Mouse (Mus musculus) liver, adult 2 months (tissue): ENCODE measurements at regions not wholly inside any gene's neighbourhood (a gene's known extent, or its start where the extent isn't known, plus 50 kb on each side); places are given as distances from the start of the nearest gene placed in this dataset.

Experiments used
- CTCF ChIP-seq: fragments of 200-500 bp; IDR thresholded peaks from 2 replicates; pipeline ENCODE4 v1.5.1; 2011; ENCODE audit warnings: low read depth, low read length, control low read depth
- POLR2A ChIP-seq: fragments of 200-500 bp; IDR thresholded peaks from 2 replicates; pipeline ENCODE4 v1.6.1; 2011; ENCODE audit warnings: low read length, control low read depth; ENCODE audit not compliant: insufficient read depth; ENCODE audit errors: extremely low read depth

DNA sequence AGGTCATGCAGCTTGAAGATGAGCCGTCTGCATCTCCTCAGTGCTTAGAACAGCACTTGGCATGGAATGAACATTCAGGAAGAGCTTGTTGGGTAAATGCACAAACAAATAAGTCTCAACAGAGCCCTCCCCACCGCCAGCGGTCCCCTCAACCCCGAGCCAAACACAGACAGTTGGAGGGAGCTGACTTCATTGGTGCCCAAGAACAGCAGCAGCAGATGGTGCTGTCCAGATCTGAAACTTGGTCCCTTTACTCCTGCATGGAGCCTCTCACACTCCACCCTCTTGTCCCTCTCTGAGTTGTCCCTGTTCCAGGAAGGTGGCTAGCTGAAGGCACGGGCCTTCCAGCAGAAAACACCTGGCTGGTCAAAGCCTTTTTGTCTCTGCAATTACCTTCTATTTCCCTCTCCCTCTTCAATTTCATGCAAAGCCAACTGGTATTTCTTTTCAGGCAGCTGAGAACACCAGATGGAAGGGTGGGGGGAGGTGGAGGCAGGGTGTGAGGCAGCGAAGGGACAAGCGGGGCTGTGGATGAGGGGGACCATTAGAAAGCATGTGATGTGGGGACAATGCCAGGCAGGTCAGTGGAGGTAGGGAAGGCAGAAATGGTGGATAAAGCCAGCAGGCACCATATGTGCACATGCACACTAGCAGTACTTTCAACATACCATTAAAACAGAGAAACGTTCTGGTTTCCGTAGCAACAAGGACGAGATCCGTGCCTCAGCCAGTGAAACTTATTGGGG lies 79.0 kb downstream of the Emp1 start:
- TF ChIP-seq CTCF (no peak), POLR2A (no peak)
